In genomic region chr4:99627057-99627456, GRCm38 (mm10) we compare ENCODE assay signal across 23 mouse cellular contexts. TPM values are rescaled to one million over a fixed set of nuclear protein-coding genes. Genes with fewer than 3 reads are reported as not detected.
"Had no signal": no experiment of that assay in that cellular context is flagged by ENCODE, and none has a peak within 500 bp of the region (broad histone marks: within the 10 kb centered on the region; RNA-seq: fewer than 3 reads in every experiment).

No protein-coding gene starts in this region.

- H3K4me3 ChIP-seq: gastrocnemius, adult 2 months; heart, adult 2 months; hindbrain, embryonic 10.5 days; intestine, embryonic 15.5 days; layer of hippocampus, adult 2 months; left cerebral cortex, adult 2 months; liver, embryonic 13.5 days had no signal

- DNase-seq: gastrocnemius, adult 2 months; heart, adult 2 months; kidney, adult 18-20 months; kidney, adult 8-10 months; kidney, postnatal 25 days; liver; liver, embryonic 13.5 days had no signal

- H3K9ac ChIP-seq: hindbrain, embryonic 14.5 days; intestine, embryonic 15.5 days; liver, embryonic 13.5 days had no signal

- H3K27me3 ChIP-seq: intestine, embryonic 15.5 days; liver, embryonic 13.5 days had no signal

- H3K4me2 ChIP-seq: hindbrain, embryonic 14.5 days; intestine, embryonic 15.5 days; liver, embryonic 11.5 days; liver, embryonic 13.5 days had no signal

- H3K9me3 ChIP-seq: hindbrain, embryonic 10.5 days; intestine, embryonic 15.5 days; liver, embryonic 13.5 days had no signal

- H3K4me1 ChIP-seq: intestine, embryonic 15.5 days; liver, embryonic 13.5 days had no signal

- H3K27ac ChIP-seq: gastrocnemius, adult 2 months; heart, adult 2 months; hindbrain, embryonic 10.5 days; hindbrain, embryonic 14.5 days; intestine, embryonic 15.5 days; layer of hippocampus, adult 2 months; left cerebral cortex, adult 2 months; liver, embryonic 13.5 days had no signal

- H3K36me3 ChIP-seq: hindbrain, embryonic 10.5 days; intestine, embryonic 15.5 days; liver, embryonic 13.5 days had no signal

- ATAC-seq: hindbrain, embryonic 16.5 days; inflammation-experienced regulatory T-cells, adult 6 months; intestine, embryonic 15.5 days; intestine, postnatal 0 days had no signal

RNA-seq across cellular contexts. Expression of gene Foxd3, which starts 29.0 kb away (rescaled TPM):
- total RNA-seq: granulocyte monocyte progenitor cell, adult 5-6 weeks; layer of hippocampus, adult 2 months; layer of hippocampus, postnatal 10 days; layer of hippocampus, postnatal 25 days; left cerebral cortex, adult 2 months; left cerebral cortex, postnatal 14 days; left cerebral cortex, postnatal 36 days had no signal
- polyA plus RNA-seq: heart, embryonic 14.5 days; inflammation-experienced regulatory T-cells, adult 6 months; kidney, embryonic 14.5 days; liver, embryonic 13.5 days had no signal
